Mouse (Mus musculus) retina, postnatal 7 days (tissue): ENCODE measurements around the gene Cfap126.
A peak's percentile ranks its signal among the peaks of the same experiment; 100 is the strongest.
"Not testable (repeated sequence)": the region's sequence is repeated elsewhere in the genome, so short reads cannot be mapped to it uniquely, and the experiment has no call there.

Source experiments
- DNase-seq: peaks from one replicate; pipeline ENCODE4 v3.0.0-alpha.2; 2012; ENCODE audit warnings: low read depth, low spot score

The Cfap126 gene

GRCm38 (mm10) chr1:171122932-171123331, 9.2 kb downstream of the Cfap126 start:
- no peak for DNase-seq

- DNase-seq, result no peak
Measured at GRCm38 (mm10) chr1:171124398-171124797, 10.7 kb downstream of the Cfap126 start.

GRCm38 (mm10) chr1:171129251-171129650, 15.5 kb downstream of the Cfap126 start:
- DNase-seq, result no peak

- DNase-seq, result no peak
Measured at GRCm38 (mm10) chr1:171130971-171131370, 17.3 kb downstream of the Cfap126 start.

GRCm38 (mm10) chr1:171135600-171135999, 21.9 kb downstream of the Cfap126 start:
- DNase-seq, result no peak

GRCm38 (mm10) chr1:171137486-171138155, 23.9 kb downstream of the Cfap126 start:
- DNase-seq, result not testable (repeated sequence)

GRCm38 (mm10) chr1:171142981-171143380, 29.3 kb downstream of the Cfap126 start:
- not testable (repeated sequence) for DNase-seq

GRCm38 (mm10) chr1:171149974-171150760, 36.4 kb downstream of the Cfap126 start, which contains the start of the genes Sdhc and Mpz:
Gene Sdhc (minus strand): TSS chr1:171150603.
Gene Mpz (plus strand): TSS chr1:171150711.
- DNase-seq, result peak; percentile 82

GRCm38 (mm10) chr1:171150838-171151391, 37.2 kb downstream of the Cfap126 start:
- DNase-seq, result no peak

GRCm38 (mm10) chr1:171151966-171152365, 38.2 kb downstream of the Cfap126 start:
- DNase-seq, result no peak

GRCm38 (mm10) chr1:171156644-171157043, 42.9 kb downstream of the Cfap126 start:
- DNase-seq, result no peak

- no peak for DNase-seq
Measured at GRCm38 (mm10) chr1:171157965-171158364, 44.2 kb downstream of the Cfap126 start.

GRCm38 (mm10) chr1:171159485-171159975, 45.8 kb downstream of the Cfap126 start:
- no peak for DNase-seq

- no peak for DNase-seq
Measured at GRCm38 (mm10) chr1:171162526-171162925, 48.8 kb downstream of the Cfap126 start.

- no peak for DNase-seq
Measured at GRCm38 (mm10) chr1:171164258-171164657, 50.5 kb downstream of the Cfap126 start.

- DNase-seq, result no peak
Measured at GRCm38 (mm10) chr1:171165629-171166345, 52.1 kb downstream of the Cfap126 start.

- no peak for DNase-seq
Measured at GRCm38 (mm10) chr1:171168906-171169305, 55.2 kb downstream of the Cfap126 start.

- DNase-seq, result no peak
Measured at GRCm38 (mm10) chr1:171169913-171170312, 56.2 kb downstream of the Cfap126 start.

GRCm38 (mm10) chr1:171171138-171171537, 57.4 kb downstream of the Cfap126 start:
- no peak for DNase-seq

GRCm38 (mm10) chr1:171172779-171173178, 59.1 kb downstream of the Cfap126 start:
- DNase-seq, result no peak
